Mouse (Mus musculus) embryonic facial prominence, embryonic 13.5 days (tissue): ENCODE measurements around the gene Ppp6r2. TPM values are rescaled to one million over a fixed set of nuclear protein-coding genes. Genes with fewer than 3 reads are reported as not detected.

Experiments
- ATAC-seq: fragments of 200-750 bp; cut with Nextera tagmentation; 2 replicates; pipeline ENCODE4 v1.8.0; 2017; ENCODE audit warnings: low read depth; ENCODE audit not compliant: insufficient number of reproducible peaks, insufficient read depth, low FRiP score, low TSS enrichment
- H3K27ac ChIP-seq: fragments of 300-500 bp; sonication (generic); 2 replicates; pipeline ENCODE4 v1.5.1; 2015; ENCODE audit warnings: moderate library complexity, mild to moderate bottlenecking, inconsistent platforms
- H3K27me3 ChIP-seq: fragments of 300-500 bp; sonication (generic); 2 replicates; pipeline ENCODE4 v1.6.1; 2015; ENCODE audit warnings: mild to moderate bottlenecking, inconsistent platforms
- H3K36me3 ChIP-seq: fragments of 300-500 bp; sonication (generic); 2 replicates; pipeline ENCODE4 v1.6.1; 2015; ENCODE audit warnings: mild to moderate bottlenecking, inconsistent platforms
- H3K4me1 ChIP-seq: fragments of 300-500 bp; sonication (generic); 2 replicates; pipeline ENCODE4 v1.6.1; 2015; ENCODE audit warnings: inconsistent platforms
- H3K4me2 ChIP-seq: fragments of 300-500 bp; sonication (generic); 2 replicates; pipeline ENCODE4 v1.6.1; 2015; ENCODE audit warnings: moderate library complexity, mild to moderate bottlenecking, inconsistent platforms
- H3K4me3 ChIP-seq: fragments of 300-500 bp; sonication (generic); 2 replicates; pipeline ENCODE4 v1.5.1; 2015; ENCODE audit warnings: mild to moderate bottlenecking, inconsistent platforms
- H3K9ac ChIP-seq: fragments of 300-500 bp; sonication (generic); 2 replicates; pipeline ENCODE4 v1.6.1; 2015; ENCODE audit warnings: mild to moderate bottlenecking, inconsistent platforms
- H3K9me3 ChIP-seq: fragments of 300-500 bp; sonication (generic); 2 replicates; pipeline ENCODE4 v1.6.1; 2016; ENCODE audit warnings: inconsistent platforms
- WGBS: fragments of 180-500 bp; shearing (Covaris S2); methylation state at CpG from one replicate; pipeline ENCODE4 v1.1.7; 2015; ENCODE audit warnings: mixed read lengths; 5-methylcytosine and 5-hydroxymethylcytosine counted together
- polyA plus RNA-seq: library from polyadenylated mRNA; unstranded; fragments of >200 nt; fragmentation: Nextera tagmentation; extraction: Ambion mirVana; gene quantifications from 2 replicates; pipeline ENCODE4 v1.2.1, GENCODE M21; 2015

Ppp6r2 gene
- polyA plus RNA-seq, 1 experiment from 2014 or later = 40.0 TPM

DNA sequence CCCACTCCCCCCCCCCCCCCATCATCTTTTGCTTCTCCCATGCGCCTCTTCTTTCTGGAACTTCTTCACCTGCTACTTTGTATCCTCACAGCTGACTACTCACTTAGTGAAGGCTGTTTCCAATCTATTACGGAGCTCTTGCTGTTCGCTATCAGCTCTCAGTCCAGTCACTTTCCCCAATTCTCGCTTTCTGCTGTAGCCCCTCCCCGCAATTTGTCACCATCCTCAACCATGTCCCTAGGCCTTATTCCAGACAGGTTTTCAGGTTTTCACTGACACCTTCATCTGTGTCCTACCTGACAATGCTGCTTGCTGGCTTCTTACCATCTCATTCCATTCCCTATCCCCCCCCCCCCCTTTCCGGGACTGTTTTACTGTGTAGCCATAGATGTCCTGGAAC, 1.1 kb downstream of the Ppp6r2 start:
- Histone ChIP-seq H3K4me2 (peak overlapping the region; percentile 91), H3K27me3 (no peaks in the 10 kb centered on the region), H3K9ac (peak overlapping the region; percentile 97), H3K4me1 (peaks cover 23% of the 10 kb centered on the region), H3K27ac (no peak overlapping the region), H3K36me3 (peaks cover 18% of the 10 kb centered on the region), H3K9me3 (no peaks in the 10 kb centered on the region), H3K4me3 (peak overlapping the region; percentile 94)
- no peak for ATAC-seq
- 57% methylated on average over 6 of the region's 6 CpGs for WGBS

DNA sequence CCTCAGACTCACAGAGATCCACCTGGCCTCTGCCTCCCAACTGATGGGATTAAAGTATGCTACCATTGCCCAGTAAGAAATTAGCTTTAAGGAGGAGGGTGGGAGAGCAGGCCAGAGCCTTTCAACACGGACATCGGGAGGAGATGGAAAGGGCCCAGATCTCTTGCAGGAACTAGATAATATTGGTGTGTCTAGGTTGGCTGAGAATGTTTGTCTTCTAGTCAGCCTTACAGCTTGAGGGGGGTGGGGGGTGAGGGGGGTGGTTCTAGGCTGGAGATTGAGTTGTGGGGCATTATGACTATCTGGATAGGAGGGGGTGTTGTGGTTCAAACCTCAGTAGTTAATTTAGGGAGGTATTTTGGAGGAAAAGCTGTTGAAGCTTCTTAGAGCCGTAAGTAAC, 2.2 kb downstream of the Ppp6r2 start:
- Histone ChIP-seq H3K4me2 (peak overlapping the region; percentile 16; the same call in 1 of the 2 replicates), H3K36me3 (peaks cover 18% of the 10 kb centered on the region), H3K9ac (peak overlapping the region; percentile 44; the same call in 1 of the 2 replicates), H3K4me1 (peaks cover 23% of the 10 kb centered on the region), H3K27me3 (no peaks in the 10 kb centered on the region), H3K27ac (no peak overlapping the region), H3K9me3 (no peaks in the 10 kb centered on the region), H3K4me3 (no peak overlapping the region)
- ATAC-seq = no peak
- 85% methylated on average over 3 of the region's 3 CpGs for WGBS

DNA sequence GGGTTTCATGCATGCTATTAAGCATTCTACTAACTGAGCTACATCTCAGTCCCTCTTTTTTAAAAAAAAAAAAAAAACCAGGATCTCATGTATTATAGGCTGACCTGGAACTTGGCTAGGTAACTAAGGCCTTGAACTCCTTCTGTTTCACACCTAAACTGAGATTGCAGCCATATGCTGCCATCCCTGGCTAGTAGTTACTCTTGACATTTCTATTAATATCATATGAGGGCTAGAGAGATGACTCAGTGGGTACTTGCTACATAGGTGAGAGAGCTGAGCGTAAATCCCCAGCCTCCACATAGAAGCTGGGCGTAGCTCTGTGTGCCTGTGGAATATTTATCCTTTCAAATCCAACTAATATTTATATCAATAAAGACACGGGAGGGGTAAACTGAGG, 3.6 kb downstream of the Ppp6r2 start:
- Histone ChIP-seq H3K9ac (no peak overlapping the region), H3K27me3 (no peaks in the 10 kb centered on the region), H3K36me3 (peaks cover 18% of the 10 kb centered on the region), H3K4me3 (no peak overlapping the region), H3K27ac (no peak overlapping the region), H3K4me2 (no peak overlapping the region), H3K4me1 (peaks cover 23% of the 10 kb centered on the region), H3K9me3 (no peaks in the 10 kb centered on the region)
- 97% methylated on average over 3 of the region's 3 CpGs for WGBS
- ATAC-seq = no peak

DNA sequence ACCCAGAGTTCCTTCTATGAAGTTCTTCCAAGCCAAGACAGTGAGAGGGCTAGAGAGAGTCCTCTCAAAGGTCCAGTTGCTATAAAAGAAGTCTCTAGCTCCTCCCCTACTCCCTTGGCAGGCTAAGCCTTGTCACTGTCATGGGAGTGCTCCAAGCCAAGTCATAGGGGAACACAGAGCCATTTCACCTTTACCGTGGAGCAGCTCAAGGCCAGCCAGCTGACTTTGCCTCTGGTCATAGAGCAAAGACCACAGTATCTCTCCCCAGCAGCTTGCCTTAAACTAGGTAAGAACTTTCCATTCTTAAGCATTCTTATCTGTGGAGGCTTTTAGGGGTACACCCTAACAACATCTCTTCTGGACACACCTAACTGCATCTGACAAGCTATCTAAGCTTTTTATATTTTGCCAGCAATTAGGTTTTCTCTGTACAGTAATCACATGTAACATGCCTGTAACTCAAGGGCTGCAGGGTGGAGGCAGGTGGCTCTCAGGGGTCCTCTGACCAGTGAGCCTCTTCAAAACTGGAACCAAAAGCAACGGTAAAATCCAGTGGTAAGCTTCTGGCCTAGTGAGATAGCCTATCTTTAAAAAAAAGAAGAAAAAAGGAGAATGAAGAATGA, 4.4 kb downstream of the Ppp6r2 start:
- Histone ChIP-seq H3K4me2 (no peak overlapping the region), H3K9ac (no peak overlapping the region), H3K9me3 (no peaks in the 10 kb centered on the region), H3K4me1 (peaks cover 23% of the 10 kb centered on the region), H3K4me3 (no peak overlapping the region), H3K36me3 (peaks cover 18% of the 10 kb centered on the region), H3K27ac (no peak overlapping the region), H3K27me3 (no peaks in the 10 kb centered on the region)
- WGBS = 86% methylated on average over 2 of the region's 2 CpGs
- ATAC-seq = no peak

- ATAC-seq = no peak
- no peaks in the 10 kb centered on the region for H3K27me3 ChIP-seq
Measured at GRCm38 (mm10) chr15:89233586-89233985, 22.2 kb downstream of the Ppp6r2 start.

GRCm38 (mm10) chr15:89234052-89234451, 22.7 kb downstream of the Ppp6r2 start:
- no peak overlapping the region for H3K4me3 ChIP-seq
- H3K4me2 ChIP-seq = no peak overlapping the region
- ATAC-seq = no peak
- H3K36me3 ChIP-seq = peaks cover 19% of the 10 kb centered on the region
- no peaks in the 10 kb centered on the region for H3K27me3 ChIP-seq
- H3K9ac ChIP-seq = no peak overlapping the region
- WGBS = 91% methylated on average over 4 of the region's 4 CpGs
- H3K9me3 ChIP-seq = no peaks in the 10 kb centered on the region
- no peaks in the 10 kb centered on the region for H3K4me1 ChIP-seq
- H3K27ac ChIP-seq = no peak overlapping the region

More at GRCm38 (mm10) chr15:89233586-89233985, 22.2 kb downstream of the Ppp6r2 start:
- no peak overlapping the region for H3K9ac ChIP-seq
- H3K4me2 ChIP-seq = no peak overlapping the region
- H3K27ac ChIP-seq = no peak overlapping the region
- 48% methylated on average over 2 of the region's 2 CpGs for WGBS
- no peaks in the 10 kb centered on the region for H3K9me3 ChIP-seq
- no peak overlapping the region for H3K4me3 ChIP-seq
- no peaks in the 10 kb centered on the region for H3K4me1 ChIP-seq
- H3K36me3 ChIP-seq = peaks cover 19% of the 10 kb centered on the region

GRCm38 (mm10) chr15:89239751-89240392, 28.5 kb downstream of the Ppp6r2 start:
- 68% methylated on average over 3 of the region's 3 CpGs for WGBS
- H3K4me1 ChIP-seq = no peaks in the 10 kb centered on the region
- H3K9ac ChIP-seq = no peak overlapping the region
- no peaks in the 10 kb centered on the region for H3K27me3 ChIP-seq
- no peak for ATAC-seq
- no peaks in the 10 kb centered on the region for H3K9me3 ChIP-seq
- H3K36me3 ChIP-seq = peaks cover 37% of the 10 kb centered on the region
- H3K27ac ChIP-seq = no peak overlapping the region
- no peak overlapping the region for H3K4me2 ChIP-seq
- no peak overlapping the region for H3K4me3 ChIP-seq

GRCm38 (mm10) chr15:89241025-89241424, 29.7 kb downstream of the Ppp6r2 start:
- no peak for ATAC-seq
- Histone ChIP-seq H3K9ac (no peak overlapping the region), H3K4me2 (no peak overlapping the region), H3K4me3 (no peak overlapping the region), H3K27ac (no peak overlapping the region), H3K27me3 (no peaks in the 10 kb centered on the region), H3K4me1 (no peaks in the 10 kb centered on the region), H3K36me3 (peaks cover 37% of the 10 kb centered on the region), H3K9me3 (no peaks in the 10 kb centered on the region)
- 60% methylated on average over 2 of the region's 2 CpGs for WGBS

- no peak overlapping the region for H3K4me2 ChIP-seq
- H3K27me3 ChIP-seq = no peaks in the 10 kb centered on the region
- ATAC-seq = no peak
- WGBS = 82% methylated on average over 6 of the region's 6 CpGs
- no peak overlapping the region for H3K4me3 ChIP-seq
- no peaks in the 10 kb centered on the region for H3K9me3 ChIP-seq
- peaks cover 38% of the 10 kb centered on the region for H3K36me3 ChIP-seq
- no peak overlapping the region for H3K9ac ChIP-seq
- H3K4me1 ChIP-seq = no peaks in the 10 kb centered on the region
- no peak overlapping the region for H3K27ac ChIP-seq
Measured at GRCm38 (mm10) chr15:89249063-89249462, 37.7 kb downstream of the Ppp6r2 start.

- Histone ChIP-seq H3K4me3 (no peak overlapping the region), H3K4me1 (no peaks in the 10 kb centered on the region), H3K27ac (no peak overlapping the region), H3K9ac (no peak overlapping the region), H3K9me3 (no peaks in the 10 kb centered on the region), H3K4me2 (no peak overlapping the region), H3K27me3 (no peaks in the 10 kb centered on the region), H3K36me3 (peaks cover 75% of the 10 kb centered on the region)
- 66% methylated on average over 4 of the region's 4 CpGs for WGBS
- ATAC-seq = no peak
Measured at GRCm38 (mm10) chr15:89255330-89255729, 44.0 kb downstream of the Ppp6r2 start.

DNA sequence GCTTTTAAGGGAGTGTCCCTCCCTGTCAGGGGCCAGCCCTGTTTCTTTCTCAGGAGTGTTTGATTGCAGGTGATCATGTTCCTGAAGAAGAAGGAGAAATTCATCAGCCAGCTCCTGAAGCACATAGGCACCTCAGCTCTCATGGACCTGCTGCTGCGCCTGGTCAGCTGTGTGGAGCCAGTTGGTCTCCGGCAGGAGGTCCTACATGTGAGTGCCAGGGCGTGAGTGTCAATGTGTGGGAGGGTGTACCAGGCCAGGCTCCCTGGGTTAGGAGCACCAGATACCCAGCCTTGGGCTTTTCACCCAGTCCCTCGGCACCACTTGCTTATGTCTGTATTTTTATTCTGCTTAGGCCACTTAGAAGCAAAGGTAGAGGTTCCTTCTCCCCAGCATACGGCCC, 47.6 kb downstream of the Ppp6r2 start:
- Histone ChIP-seq H3K4me1 (no peaks in the 10 kb centered on the region), H3K4me2 (no peak overlapping the region), H3K9me3 (no peaks in the 10 kb centered on the region), H3K9ac (no peak overlapping the region), H3K27ac (no peak overlapping the region), H3K4me3 (no peak overlapping the region), H3K36me3 (peaks cover 76% of the 10 kb centered on the region), H3K27me3 (no peaks in the 10 kb centered on the region)
- no peak for ATAC-seq
- 89% methylated on average over 5 of the region's 5 CpGs for WGBS

GRCm38 (mm10) chr15:89264485-89264884, 53.1 kb downstream of the Ppp6r2 start:
- no peaks in the 10 kb centered on the region for H3K4me1 ChIP-seq
- peaks cover 69% of the 10 kb centered on the region for H3K36me3 ChIP-seq
- WGBS = 69% methylated on average over 5 of the region's 5 CpGs
- no peak overlapping the region for H3K27ac ChIP-seq
- no peaks in the 10 kb centered on the region for H3K27me3 ChIP-seq
- ATAC-seq = no peak
- H3K4me2 ChIP-seq = no peak overlapping the region
- no peak overlapping the region for H3K4me3 ChIP-seq
- no peak overlapping the region for H3K9ac ChIP-seq
- H3K9me3 ChIP-seq = no peaks in the 10 kb centered on the region
